Mouse (Mus musculus) embryonic facial prominence, embryonic 14.5 days (tissue): ENCODE data around the gene Nudt16l1. TPM values are rescaled to one million over a fixed set of nuclear protein-coding genes. Genes with fewer than 3 reads are reported as not detected.

ENCODE experiments used
- ATAC-seq: fragments of 200-750 bp; cut with Nextera tagmentation; 2 replicates; pipeline ENCODE4 v1.8.0; 2017; ENCODE audit warnings: low read depth, moderate number of reproducible peaks, moderate TSS enrichment
- DNase-seq: peaks from one replicate; pipeline ENCODE4 v3.0.0-alpha.2; 2015; ENCODE audit warnings: low spot score
- H3K27ac ChIP-seq: fragments of 300-500 bp; sonication (generic); replicated peaks from 2 replicates; pipeline ENCODE4 v1.5.1; 2014; ENCODE audit warnings: low read depth, mild to moderate bottlenecking, low read length, moderate library complexity
- H3K27me3 ChIP-seq: fragments of 300-500 bp; sonication (generic); replicated peaks from 2 replicates; pipeline ENCODE4 v1.6.1; 2014; ENCODE audit warnings: low read length; ENCODE audit not compliant: control insufficient read depth, insufficient read depth
- H3K36me3 ChIP-seq: fragments of 300-500 bp; sonication (generic); 2 replicates; pipeline ENCODE4 v1.6.1; 2014; ENCODE audit warnings: low read length, mixed read lengths; ENCODE audit not compliant: control insufficient read depth, insufficient read depth
- H3K4me1 ChIP-seq: fragments of 300-500 bp; sonication (generic); 2 replicates; pipeline ENCODE4 v1.6.1; 2014; ENCODE audit warnings: antibody characterized with exemption, low read length; ENCODE audit not compliant: control insufficient read depth, insufficient read depth
- H3K4me2 ChIP-seq: fragments of 300-500 bp; sonication (generic); 2 replicates; pipeline ENCODE4 v1.6.1; 2014; ENCODE audit warnings: low read depth, mild to moderate bottlenecking, low read length, moderate library complexity, mixed read lengths
- H3K4me3 ChIP-seq: fragments of 300-500 bp; sonication (generic); 2 replicates; pipeline ENCODE4 v1.5.1; 2014; ENCODE audit warnings: low read depth, mild to moderate bottlenecking, low read length
- H3K9ac ChIP-seq: fragments of 300-500 bp; sonication (generic); 2 replicates; pipeline ENCODE4 v1.6.1; 2014; ENCODE audit warnings: low read depth, mild to moderate bottlenecking, low read length, moderate library complexity, mixed read lengths
- H3K9me3 ChIP-seq: fragments of 300-500 bp; sonication (generic); 2 replicates; pipeline ENCODE4 v1.6.1; 2016; ENCODE audit warnings: low read length; ENCODE audit not compliant: control insufficient read depth
- WGBS: fragments of 180-500 bp; shearing (Covaris S2); extraction: QIAGEN DNeasy Blood & Tissue Kit; methylation state at CpG from one replicate; pipeline ENCODE4 v1.1.7; 2014; 5-methylcytosine and 5-hydroxymethylcytosine counted together
- polyA plus RNA-seq: library from polyadenylated mRNA; unstranded; fragments of >200 nt; fragmentation: Nextera tagmentation; extraction: Ambion mirVana; gene quantifications from 2 replicates; pipeline ENCODE4 v1.2.1, GENCODE M21; 2014

Nudt16l1 gene
- polyA plus RNA-seq = 143 and 162 TPM in 2 replicates

DNA sequence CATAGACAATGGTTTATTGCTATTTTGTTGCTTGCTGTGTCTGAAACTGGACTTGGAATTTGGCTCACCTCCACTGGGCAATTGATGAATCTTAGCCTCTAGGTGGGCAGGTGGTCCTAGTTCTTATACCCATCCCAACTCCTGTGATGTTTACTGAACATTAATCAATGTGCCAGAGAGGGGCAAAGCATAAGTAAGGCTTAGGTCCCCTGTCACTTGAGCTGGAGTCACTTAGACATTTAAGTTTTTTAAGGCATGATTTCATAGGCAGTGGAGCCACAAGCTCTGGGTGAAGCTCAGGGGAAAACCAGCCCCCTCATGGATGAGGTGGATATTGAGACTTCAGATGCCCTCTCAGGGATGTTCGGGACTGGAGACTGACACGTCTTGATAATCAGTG lies at the start of gene Nudt16l1:
Gene Nudt16l1, plus strand, starts transcription at position 301 of the 400 bp plus-strand sequence.
- Histone ChIP-seq H3K27ac (peak within 1 kb of the TSS; percentile 83), H3K36me3 (peaks cover 75% of the 10 kb centered on the region), H3K9me3 (no peaks in the 10 kb centered on the region), H3K4me2 (peak within 1 kb of the TSS; percentile 76), H3K27me3 (no peaks in the 10 kb centered on the region), H3K4me3 (peak within 1 kb of the TSS; percentile 82), H3K9ac (peak within 1 kb of the TSS; percentile 92), H3K4me1 (0 out of 2 replicates have a peak, but pooled peaks cover 3% of the 10 kb centered on the region)
- 0% methylated on average over 2 of the region's 2 CpGs for WGBS
- DNase-seq = no peak
- ATAC-seq = no peak

DNA sequence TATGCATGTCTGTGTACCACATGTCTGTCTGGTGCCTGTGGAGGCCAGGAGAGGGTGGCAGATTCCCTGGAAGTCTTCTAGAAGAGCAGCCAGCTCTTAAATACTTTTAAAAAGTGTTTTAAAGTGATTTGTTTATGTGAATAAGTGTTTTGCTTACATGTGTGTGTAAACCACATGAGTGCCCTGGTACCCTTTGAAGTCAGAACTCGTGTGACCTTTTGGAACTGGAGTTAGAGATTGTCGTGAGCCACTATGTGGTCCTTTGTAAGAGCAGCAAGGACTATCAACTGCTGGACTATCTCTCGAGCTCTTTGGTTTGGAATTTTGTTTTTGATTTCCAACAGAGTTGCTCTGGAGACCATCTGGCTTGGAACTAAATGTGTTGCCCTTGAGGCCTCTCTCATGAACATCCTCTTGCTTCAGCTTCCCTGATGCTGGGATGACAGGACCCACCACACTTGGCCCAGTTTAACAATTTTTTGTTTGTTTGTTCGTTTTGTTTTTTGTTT lies 48.3 kb upstream of the Nudt16l1 start:
- Histone ChIP-seq H3K27me3 (no peaks in the 10 kb centered on the region), H3K9me3 (no peaks in the 10 kb centered on the region), H3K4me2 (no peak overlapping the region)

DNA sequence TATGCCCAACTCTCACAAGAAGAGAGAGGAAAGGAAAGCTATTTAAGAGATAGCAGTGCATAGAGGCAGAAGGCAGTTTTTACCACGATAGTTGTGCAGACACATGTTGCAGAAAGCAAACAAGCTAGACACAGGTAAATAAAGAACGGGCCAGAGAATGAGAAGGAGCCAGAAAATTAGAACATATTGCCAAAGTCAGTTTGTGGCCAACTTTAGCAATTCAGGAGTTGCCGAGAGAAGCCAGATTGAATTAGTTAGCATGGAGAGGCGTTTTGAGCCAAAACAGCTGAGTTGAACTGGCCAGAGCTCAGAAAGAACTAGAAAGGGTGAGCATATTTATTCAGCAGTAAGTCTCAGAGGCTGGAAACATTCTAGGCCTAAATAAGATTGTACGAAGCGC lies 46.4 kb upstream of the Nudt16l1 start:
- Histone ChIP-seq H3K4me2 (no peak overlapping the region), H3K27me3 (no peaks in the 10 kb centered on the region), H3K9me3 (no peaks in the 10 kb centered on the region), H3K4me1 (peaks cover 10% of the 10 kb centered on the region), H3K36me3 (peaks cover 9% of the 10 kb centered on the region; the same call in 1 of the 2 replicates), H3K27ac (no peak overlapping the region), H3K9ac (no peak overlapping the region), H3K4me3 (no peak overlapping the region)
- no peak for DNase-seq
- ATAC-seq = no peak
- WGBS = 78% methylated on average over 6 of the region's 6 CpGs

More for the DNA sequence above, 48.3 kb upstream of the Nudt16l1 start:
- no peak for DNase-seq
- no peak for ATAC-seq
- Histone ChIP-seq H3K27ac (no peak overlapping the region), H3K9ac (no peak overlapping the region), H3K36me3 (peaks cover 9% of the 10 kb centered on the region; the same call in 1 of the 2 replicates), H3K4me3 (no peak overlapping the region), H3K4me1 (peaks cover 14% of the 10 kb centered on the region)
- WGBS = 66% methylated on average over 4 of the region's 4 CpGs

DNA sequence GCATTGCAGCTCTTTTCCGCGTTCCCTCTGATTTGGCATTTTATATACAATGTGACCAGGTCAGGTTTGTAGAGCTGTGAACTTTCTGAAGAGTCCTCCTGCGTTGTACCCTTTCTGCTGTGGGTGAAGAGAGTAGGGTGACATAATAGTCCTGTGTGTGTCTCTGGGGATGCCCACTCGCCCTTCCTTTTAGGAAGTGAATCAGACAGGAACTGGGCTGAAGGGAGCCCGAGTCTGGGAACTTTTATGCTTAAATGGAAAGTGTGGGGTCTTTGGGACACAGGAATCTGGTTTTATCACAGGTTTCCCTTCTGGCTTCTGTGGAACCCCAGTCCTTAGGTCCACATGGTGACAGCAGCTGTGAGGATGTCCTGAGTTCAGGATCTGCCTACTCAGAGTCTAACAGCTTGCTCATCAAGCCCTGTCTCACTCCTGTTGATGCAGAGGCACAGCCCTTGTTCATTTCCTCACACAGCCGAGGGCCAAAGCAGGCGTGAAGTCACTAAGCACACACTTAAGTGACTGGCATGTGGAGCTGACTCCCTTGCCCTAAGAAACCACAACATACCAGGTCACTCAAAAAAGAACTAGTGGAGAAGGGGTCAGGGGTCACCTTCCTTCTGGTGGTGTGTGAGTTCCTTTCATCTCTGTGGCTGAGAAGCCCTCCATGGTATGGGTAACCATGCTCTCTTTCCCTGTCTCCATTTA lies 44.2 kb upstream of the Nudt16l1 start:
- no peak for ATAC-seq
- no peak overlapping the region for H3K4me3 ChIP-seq

DNA sequence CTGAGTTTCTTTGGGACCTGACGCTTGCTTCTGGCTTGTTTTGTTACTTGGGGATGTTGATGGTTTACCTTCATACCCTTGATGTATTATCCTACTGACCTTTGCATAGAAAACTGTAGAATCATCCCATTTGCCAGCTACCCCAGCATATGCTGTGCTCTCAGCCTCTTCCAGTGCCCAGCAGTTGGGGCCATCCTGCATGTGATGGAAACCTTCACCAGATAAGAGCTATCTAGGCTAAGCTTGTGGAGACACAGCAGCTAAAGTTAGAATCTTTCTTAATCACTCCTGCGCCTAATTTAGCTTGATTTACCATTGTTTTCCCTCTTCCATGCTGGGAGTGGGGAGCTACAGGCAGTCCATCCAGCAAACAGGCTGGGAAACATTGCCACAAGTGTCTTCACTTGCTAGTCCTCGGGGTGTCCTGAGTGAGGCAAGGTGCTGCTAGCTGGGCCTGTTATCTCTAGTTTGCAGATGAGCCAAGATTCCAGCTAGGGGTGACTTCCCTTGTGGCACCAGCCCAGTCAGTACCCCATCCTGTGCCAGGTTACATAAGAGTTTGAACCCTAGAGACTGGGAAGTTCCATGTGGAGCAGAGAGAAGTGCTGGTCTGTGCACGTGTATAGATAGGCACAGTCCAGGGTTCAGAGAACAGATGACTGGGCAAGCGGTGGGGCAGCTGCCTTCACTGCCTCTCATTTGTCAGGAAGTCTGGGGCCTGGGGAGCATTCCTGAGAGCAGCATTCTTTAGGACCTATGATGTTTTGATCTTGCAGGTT lies 42.1 kb upstream of the Nudt16l1 start:
- Histone ChIP-seq H3K4me1 (no peaks in the 10 kb centered on the region; the same call in 1 of the 2 replicates), H3K9ac (no peak overlapping the region), H3K4me3 (no peak overlapping the region), H3K9me3 (no peaks in the 10 kb centered on the region), H3K27ac (no peak overlapping the region), H3K4me2 (no peak overlapping the region), H3K27me3 (no peaks in the 10 kb centered on the region), H3K36me3 (peaks cover 9% of the 10 kb centered on the region; the same call in 1 of the 2 replicates)
- ATAC-seq = 0 out of 2 replicates have a peak, but pooled peaks have one; percentile 39
- no peak for DNase-seq
- 73% methylated on average over 5 of the region's 5 CpGs for WGBS

More for the DNA sequence above, 44.2 kb upstream of the Nudt16l1 start:
- Histone ChIP-seq H3K27ac (no peak overlapping the region), H3K36me3 (peaks cover 9% of the 10 kb centered on the region; the same call in 1 of the 2 replicates), H3K4me1 (peaks cover 4% of the 10 kb centered on the region), H3K9ac (no peak overlapping the region), H3K9me3 (no peaks in the 10 kb centered on the region), H3K4me2 (no peak overlapping the region), H3K27me3 (no peaks in the 10 kb centered on the region)
- DNase-seq = no peak
- 81% methylated on average over 7 of the region's 7 CpGs for WGBS

DNA sequence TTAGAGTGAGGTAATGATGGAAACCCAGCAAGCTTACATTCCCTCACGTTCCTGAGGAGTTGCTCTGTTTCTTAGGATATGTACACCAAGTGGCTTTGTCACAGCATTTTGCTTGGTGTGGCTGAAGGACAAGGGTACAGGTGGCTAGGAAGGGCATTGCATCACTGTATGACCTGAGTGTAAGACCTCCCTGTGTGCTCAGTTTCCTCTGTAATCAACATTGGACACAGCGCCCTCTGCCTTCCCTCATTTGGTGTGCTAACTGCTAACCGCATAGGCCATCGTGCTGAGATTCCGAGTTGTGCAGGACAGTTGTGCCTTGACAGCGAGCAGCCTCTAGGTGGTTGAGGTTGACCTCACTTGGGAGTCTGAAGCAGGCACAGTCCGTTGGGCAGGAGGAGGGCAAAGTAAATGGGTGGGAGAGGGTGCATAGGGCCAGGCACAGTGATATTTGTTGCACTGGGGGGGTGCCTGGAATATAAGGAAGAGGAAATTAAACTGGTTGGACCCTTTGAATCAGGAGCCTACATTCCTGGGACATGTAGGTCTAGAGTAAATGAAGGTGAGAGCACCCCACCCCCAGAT lies 41.3 kb upstream of the Nudt16l1 start:
- 57% methylated on average over 7 of the region's 7 CpGs for WGBS
- DNase-seq = no peak
- Histone ChIP-seq H3K9ac (no peak overlapping the region), H3K4me3 (no peak overlapping the region), H3K9me3 (no peaks in the 10 kb centered on the region), H3K27me3 (no peaks in the 10 kb centered on the region), H3K36me3 (peaks cover 9% of the 10 kb centered on the region; the same call in 1 of the 2 replicates), H3K4me1 (no peaks in the 10 kb centered on the region; the same call in 1 of the 2 replicates), H3K27ac (no peak overlapping the region), H3K4me2 (no peak overlapping the region)
- ATAC-seq = no peak

DNA sequence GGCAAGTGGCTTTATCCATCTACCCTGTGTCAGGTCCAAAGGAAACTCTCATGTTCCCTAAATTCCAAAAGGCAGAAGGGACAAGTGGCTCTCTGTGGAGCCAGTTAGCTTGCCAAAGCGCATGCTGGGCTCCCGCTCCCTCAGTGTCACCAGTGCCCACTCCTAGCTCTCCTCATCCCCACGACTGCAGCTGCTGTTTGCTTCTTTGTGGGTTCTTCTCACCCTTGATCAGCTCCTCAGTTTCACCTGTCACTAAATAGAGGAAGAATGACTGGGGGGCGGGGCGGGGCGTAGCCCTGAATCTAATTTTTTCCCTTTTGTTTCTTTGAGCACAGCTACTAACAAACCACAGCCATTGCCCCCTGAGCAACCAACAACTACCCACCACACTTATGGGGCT lies 39.7 kb upstream of the Nudt16l1 start:
- no peaks in the 10 kb centered on the region for H3K27me3 ChIP-seq
- H3K4me1 ChIP-seq = no peaks in the 10 kb centered on the region; the same call in 1 of the 2 replicates
- no peaks in the 10 kb centered on the region for H3K9me3 ChIP-seq
- no peak for DNase-seq
- WGBS = 91% methylated on average over 6 of the region's 6 CpGs
- H3K4me2 ChIP-seq = no peak overlapping the region
- no peak overlapping the region for H3K4me3 ChIP-seq
- 0 out of 2 replicates have a peak, but pooled peaks cover under 1% of the 10 kb centered on the region for H3K36me3 ChIP-seq
- no peak for ATAC-seq
- no peak overlapping the region for H3K27ac ChIP-seq
- no peak overlapping the region for H3K9ac ChIP-seq

DNA sequence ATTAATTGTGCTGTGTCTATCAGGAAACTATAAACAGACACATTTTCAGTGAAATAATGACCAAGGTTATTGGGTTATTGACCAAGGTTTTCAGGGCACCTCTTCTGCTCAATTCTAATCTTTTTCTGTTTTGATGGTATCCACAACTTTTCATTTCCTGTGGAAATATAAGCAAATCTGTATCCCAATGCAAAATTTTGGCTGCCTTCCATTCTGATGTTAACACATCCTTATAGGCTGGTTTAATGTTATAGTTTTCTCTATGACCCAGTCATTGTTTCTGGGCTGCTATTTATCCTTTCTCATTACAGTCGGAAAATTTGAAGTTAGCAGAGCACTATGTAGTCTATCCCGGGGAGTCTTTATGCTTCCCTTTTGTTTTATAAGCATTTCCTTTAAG lies 38.9 kb upstream of the Nudt16l1 start:
- WGBS = 74% methylated on average over 2 of the region's 2 CpGs
- ATAC-seq = no peak
- H3K27me3 ChIP-seq = no peaks in the 10 kb centered on the region
- no peaks in the 10 kb centered on the region for H3K36me3 ChIP-seq
- no peak for DNase-seq
- H3K4me3 ChIP-seq = no peak overlapping the region
- no peaks in the 10 kb centered on the region; the same call in 1 of the 2 replicates for H3K4me1 ChIP-seq
- no peak overlapping the region for H3K27ac ChIP-seq
- H3K4me2 ChIP-seq = no peak overlapping the region
- H3K9me3 ChIP-seq = no peaks in the 10 kb centered on the region
- H3K9ac ChIP-seq = no peak overlapping the region
